Mouse (Mus musculus) CH12.LX (cell line): Measurements from ENCODE around the gene Gpatch3.

Source experiments
- CTCF ChIP-seq, 2 experiments: IDR thresholded peaks in 1 of 2; conservative IDR thresholded peaks in 1 of 2; 2 replicates each; pipeline ENCODE4 v1.5.1; 2011 to 2012; ENCODE audit warnings: low read depth in 2 of 2, low read length in 2 of 2, improper control_type of control experiment in 1 of 2, inconsistent platforms in 1 of 2, mild to moderate bottlenecking in 1 of 2, moderate library complexity in 1 of 2
- HCFC1 ChIP-seq: IDR thresholded peaks from 2 replicates; pipeline ENCODE4 v1.6.1; 2012; ENCODE audit warnings: low read depth, mild to moderate bottlenecking, inconsistent platforms, low read length, improper control_type of control experiment
- IRF4 ChIP-seq: IDR thresholded peaks from 2 replicates; pipeline ENCODE4 v1.6.1; 2014; ENCODE audit warnings: low read depth, mild to moderate bottlenecking, inconsistent platforms, low read length, improper control_type of control experiment
- POLR2A ChIP-seq: IDR thresholded peaks from 2 replicates; pipeline ENCODE4 v1.6.1; 2011; ENCODE audit warnings: low read depth, mild to moderate bottlenecking, improper control_type of control experiment, low read length
- ZC3H11A ChIP-seq: IDR thresholded peaks from 2 replicates; pipeline ENCODE4 v1.6.1; 2012; ENCODE audit warnings: low read depth, mild to moderate bottlenecking, inconsistent platforms, low read length, improper control_type of control experiment

DNA sequence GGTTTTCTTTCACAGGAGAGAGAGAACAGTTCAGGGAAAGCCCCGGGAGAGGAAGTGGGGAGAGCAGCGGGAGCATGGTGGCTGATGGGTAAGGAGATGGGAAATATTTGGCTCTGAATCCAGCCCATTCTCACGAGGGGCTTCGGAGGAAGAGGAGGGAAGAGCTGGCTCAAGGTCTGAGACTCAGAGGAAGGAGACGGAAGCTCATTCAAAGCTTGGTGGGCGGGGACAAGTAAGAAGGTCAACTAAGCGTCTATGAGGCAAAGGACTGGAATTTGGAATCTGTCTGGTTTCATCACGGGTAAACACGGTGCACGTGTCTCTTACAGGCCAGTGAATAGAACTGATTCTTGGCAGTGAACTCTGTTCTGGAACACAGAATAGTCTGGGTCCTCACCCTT lies 4.5 kb upstream of the Gpatch3 start:
- TF ChIP-seq CTCF (conservative IDR thresholded peaks at IDR 0.05 in 1 of 2, IDR thresholded peaks at IDR 0.05 in 1 of 2; ENCODE audit: low read depth in 2 of 2, low read length in 2 of 2) = no peak
- TF ChIP-seq ZC3H11A = no peak
- TF ChIP-seq POLR2A = peak; percentile 65
- peak; percentile 32; the same call in 1 of the 2 replicates for TF ChIP-seq HCFC1
- peak; percentile 40; the same call in 1 of the 2 replicates for TF ChIP-seq IRF4
